Mouse (Mus musculus) layer of hippocampus, postnatal 25 days (tissue): Measurements from ENCODE around the gene Ccdc175. TPM values are rescaled to one million over a fixed set of nuclear protein-coding genes. Genes with fewer than 3 reads are reported as not detected.

Experiments
- DNase-seq, 2 experiments: peaks; one replicate each; pipeline ENCODE4 v3.0.0; 2022; ENCODE audit warnings: mixed read lengths in 2 of 2, low spot score in 1 of 2; ENCODE audit errors: extremely low spot score in 1 of 2
- total RNA-seq, 2 experiments: library from RNA; stranded (reverse); gene quantifications; 2 replicates each; pipeline ENCODE4 v1.2.3; 2021

Ccdc175 gene
- total RNA-seq, 2 experiments from 2014 or later: not detected

DNA sequence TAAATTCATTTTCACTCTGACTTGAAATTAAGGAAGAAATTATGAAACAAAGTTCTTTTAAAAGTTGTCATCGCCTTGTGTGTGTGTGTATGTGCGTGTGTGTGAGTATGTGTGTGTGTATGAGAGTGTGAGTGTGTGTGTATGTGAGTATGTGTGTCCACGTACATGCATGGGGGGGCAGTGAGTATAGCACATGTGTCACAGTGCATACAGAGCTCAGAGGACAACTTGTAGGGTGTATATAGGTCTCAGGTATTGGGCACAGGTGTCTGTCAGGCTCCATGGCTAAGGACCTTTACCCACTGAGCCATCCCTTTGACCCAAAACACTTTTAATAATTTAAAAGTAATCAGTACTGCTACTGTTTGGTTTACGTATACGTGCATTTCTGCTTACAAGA is 80.8 kb downstream of the Ccdc175 start:
- DNase-seq: no peak

DNA sequence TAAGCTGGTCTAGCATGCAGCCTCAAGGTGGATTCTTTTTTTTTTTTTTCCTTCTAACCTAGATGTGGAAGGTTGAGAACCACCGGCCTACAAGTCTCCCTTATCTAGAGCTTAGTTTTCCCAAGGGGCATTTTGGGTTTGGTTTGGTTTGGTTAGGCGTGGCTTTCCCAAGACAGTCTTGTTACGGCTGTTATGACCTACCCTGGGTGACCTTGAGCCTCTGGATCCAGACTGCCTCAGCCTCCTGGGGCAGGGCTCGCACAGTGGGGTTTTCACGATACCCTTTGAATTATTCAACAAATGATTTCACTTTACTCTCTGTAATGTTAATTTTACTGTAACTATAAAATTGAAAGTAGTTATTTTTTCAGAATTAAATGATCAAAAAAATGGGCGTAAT is 82.1 kb downstream of the Ccdc175 start:
- no peak for DNase-seq

DNA sequence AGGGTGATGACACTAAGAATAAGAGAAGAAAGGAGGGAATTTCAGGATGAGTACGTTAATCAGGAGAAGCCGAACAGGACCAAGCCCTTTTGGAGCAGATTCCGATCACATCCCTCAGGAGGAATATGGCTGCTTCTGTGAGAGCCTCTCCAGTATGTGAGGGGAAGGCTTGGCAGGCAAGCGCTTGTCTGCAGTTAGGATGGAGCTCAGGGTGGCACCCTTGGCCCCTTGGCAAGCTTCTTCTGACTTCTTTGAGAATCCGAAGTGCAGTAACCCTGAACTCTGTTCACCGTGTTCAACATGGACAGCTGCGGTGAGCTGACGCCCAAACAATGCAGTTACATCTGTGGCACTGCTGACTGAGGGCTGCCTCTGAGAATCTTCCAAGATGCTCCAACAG is 87.9 kb downstream of the Ccdc175 start:
- DNase-seq: no peak

DNA sequence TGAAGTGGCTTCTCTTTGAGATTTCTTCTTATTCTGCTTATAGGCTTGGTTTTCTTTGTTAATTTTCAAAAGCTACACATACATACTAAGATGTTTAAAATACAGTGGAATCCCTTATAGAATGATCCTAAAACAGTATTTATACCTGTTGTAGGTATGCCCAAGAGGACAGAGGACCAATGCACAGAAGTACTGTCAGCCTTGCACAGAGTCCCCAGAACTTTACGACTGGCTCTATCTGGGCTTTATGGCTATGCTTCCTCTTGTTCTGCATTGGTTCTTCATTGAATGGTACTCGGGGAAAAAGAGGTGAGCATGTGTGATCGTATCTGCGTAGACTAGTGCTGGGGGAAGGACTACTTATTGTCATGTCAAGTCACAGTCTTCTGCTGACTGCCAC is 95.0 kb downstream of the Ccdc175 start:
- no peak for DNase-seq

DNA sequence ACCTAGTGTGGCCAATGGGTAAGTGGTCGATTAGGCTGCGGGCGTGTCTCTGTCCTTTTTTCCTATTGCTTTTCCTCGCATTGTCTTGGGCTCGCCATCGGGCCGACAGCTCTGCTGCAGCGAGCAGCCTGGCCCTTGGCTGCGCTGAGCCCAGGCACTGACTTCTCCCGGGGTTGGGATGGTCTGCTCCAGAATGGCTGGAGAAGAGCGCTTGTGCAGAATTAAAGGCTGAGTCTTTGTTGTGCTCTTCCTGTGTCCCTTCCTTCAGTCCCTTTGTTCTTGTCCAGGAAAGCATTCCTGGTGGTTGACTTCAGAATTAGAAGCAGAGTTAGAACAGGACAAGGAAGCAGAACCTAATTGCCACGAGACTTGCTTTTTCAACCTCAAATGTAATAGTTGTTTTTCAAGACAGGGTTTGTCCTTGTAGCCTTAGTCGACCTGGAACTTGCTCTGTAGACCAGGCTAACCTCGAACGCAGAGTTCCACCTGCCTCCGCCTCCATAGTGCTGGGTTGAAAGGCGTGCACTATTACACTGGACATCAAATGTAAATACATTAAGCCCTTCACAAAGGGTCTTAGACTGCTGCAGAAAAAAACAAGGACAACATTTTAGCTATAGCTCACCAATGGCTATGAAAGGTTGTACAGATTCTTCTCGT is 98.5 kb downstream of the Ccdc175 start:
- no peak for DNase-seq

DNA sequence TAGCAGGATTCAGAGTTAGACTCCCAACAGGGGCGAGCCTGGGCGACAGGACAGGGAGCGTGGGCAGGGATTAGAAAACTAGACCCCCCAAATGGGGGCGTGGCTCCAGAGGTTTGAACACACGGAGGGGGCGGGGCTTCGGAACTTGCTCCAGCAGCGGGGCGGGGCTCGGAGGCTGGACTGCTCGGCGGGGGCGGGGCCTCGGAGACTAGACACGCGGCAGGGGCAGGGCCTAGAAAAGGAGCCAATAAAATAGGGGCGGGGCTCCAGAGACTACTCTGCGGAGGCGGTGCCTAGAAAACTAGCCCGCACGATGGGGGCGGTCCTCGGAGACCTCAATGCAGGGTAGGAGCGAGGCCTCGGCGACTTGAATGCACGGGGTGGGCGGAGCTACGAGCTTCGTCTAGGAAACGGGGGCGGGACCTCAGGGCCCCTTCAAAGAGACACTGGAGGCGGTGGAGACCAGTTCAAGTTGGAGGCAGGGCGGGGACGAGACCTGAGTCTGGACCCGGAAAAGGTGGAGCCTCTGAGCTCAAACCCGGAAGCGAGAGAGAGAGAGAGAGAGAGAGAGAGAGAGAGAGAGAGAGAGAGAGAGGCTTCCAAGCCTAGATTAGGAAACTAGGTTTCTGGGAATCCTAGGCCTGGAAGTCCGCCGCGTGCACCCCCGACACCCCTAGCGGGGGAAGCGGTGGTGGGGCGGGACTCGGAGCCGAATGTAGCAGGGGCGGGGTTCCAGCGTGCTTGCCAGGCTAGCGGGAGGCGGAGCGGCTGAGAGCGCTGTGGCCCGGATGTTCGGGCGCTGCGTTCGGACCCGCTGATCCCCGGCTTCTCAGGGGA is 99.3 kb downstream of the Ccdc175 start, which contains the start of the genes L3hypdh and Jkamp:
TSS of gene L3hypdh (minus strand) at position 111 of the 837 bp plus-strand sequence.
TSS of gene Jkamp (plus strand) at position 261 of the 837 bp plus-strand sequence.
- DNase-seq: peak; percentile 95

DNA sequence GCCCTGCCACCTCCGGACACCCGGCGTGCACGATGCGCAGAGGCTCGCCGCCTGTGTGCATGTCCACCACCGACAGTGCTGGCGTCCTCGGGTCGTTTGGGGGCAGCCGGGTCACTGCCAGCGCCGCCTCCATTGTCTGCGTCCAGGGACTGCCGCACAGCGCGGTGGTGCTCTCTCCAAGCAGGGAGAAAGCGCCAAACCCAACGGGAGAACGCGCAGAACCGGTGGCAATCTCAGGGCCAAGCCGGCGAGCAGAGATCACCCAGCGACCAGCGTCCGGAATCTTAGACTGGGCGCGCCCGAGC is 99.9 kb downstream of the Ccdc175 start:
- peak in 1 of 2 experiments; percentile 36 for DNase-seq

DNA sequence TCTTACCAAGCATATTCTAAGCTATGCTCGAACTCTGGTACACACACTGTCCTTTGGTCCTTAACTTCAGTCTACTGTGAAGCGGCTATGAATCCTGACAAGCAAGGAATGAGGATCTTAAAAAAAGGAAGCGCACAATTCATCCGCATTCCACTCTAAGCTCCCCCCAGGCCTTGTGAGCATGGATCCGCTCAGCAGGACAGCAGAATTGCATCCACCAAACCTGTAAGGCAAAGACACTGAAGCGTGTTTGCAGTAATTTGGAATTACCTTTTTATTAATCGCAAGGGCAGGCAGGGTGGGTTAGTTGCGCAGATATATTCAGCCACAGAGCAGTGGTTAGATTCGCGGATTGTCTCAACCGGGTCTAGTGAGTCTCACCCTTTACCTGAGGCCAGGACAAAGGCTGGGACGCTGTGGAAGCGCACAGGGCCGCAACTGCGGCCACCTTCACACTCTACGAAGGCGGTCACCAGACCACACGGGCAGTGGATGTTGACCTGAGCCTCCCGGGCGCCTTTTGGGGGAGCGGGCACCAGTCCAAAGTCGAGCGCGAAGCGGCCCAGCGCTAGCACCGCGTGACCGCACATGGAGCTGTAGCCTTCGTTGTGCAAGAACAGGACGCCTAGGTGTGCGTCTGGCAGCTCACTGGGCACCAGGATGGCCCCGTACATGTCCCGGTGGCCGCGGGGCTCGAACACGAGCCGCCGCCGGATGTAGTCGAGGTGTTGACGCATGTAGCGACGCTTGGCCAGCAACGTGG is 100.4 kb downstream of the Ccdc175 start:
- peak in 1 of 2 experiments; percentile 20 for DNase-seq

DNA sequence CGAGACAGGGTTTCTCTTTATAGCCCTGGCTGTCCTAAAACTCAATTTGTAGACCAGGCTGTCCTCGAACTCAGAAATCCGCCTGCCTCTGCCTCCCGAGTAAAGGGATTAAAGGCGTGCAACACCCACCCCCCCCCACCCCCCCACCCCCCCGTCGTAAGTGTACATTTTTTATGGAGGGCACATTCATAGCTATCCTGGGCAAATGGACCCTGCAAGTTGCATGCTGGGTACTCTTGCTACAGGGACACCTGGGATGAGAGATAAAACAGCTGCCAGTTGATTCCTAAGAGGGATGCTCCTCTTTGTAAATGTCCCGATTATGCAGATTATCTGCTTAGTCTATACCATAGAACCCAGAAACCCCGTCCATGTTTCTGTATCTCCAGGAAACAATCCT is 101.6 kb downstream of the Ccdc175 start:
- no peak for DNase-seq

DNA sequence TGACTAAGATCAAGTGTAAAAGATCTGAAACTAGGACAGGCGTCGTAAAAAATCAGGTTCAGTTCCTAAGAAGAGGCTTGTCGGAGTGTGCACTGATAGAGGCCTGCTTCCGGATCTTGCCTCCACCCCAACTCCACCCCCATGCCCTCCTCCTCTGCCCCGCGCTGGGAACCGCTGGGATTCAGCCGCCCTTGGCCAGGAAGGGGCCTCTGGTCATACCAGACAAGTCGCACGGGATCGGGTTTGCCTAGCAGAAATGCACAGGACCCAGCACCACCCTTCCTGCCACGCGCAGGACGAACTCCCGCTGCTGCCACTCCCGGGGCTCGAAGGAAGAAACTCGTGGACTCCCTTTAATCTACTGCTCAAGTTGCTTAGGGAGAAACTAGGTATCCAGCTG is 102.5 kb downstream of the Ccdc175 start:
- DNase-seq: no peak

DNA sequence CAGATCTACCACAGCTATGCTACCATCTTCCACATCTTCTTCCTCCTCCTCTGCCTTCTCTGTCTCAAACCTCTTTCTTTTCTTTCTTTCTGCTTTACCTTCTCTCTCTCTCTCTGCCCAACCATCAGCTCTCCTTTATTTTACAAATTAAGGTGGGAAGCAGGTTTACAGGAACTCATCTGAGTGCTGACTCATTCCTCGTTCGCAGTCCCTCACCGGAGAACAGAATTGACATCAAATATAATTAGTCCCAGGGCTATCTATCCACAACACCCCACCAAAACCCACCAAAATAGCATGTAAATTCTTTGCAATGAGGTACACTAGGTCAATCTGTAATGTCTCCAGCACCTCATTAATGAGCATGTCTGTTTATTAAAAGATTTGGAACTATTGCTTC is 102.9 kb downstream of the Ccdc175 start:
- DNase-seq: no peak

DNA sequence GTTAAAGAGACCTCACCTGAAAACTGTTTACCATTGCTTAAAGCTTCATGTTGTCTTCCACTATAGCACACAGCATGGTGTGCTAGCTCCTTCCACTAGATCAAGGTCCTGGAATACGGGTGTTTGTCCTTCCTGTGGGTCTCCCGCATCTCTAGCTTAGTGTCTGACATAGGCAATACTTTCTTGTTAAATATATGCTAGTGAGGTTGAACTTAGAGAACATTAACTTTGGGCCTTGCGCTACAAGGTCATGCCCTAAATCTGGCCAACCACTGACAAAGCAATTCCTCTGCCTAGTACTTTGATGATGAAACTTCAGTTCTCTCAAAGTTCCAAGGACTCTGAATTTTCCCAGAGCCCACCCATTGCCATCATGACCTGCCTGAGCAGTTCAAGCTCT is 106.6 kb downstream of the Ccdc175 start:
- DNase-seq: no peak

DNA sequence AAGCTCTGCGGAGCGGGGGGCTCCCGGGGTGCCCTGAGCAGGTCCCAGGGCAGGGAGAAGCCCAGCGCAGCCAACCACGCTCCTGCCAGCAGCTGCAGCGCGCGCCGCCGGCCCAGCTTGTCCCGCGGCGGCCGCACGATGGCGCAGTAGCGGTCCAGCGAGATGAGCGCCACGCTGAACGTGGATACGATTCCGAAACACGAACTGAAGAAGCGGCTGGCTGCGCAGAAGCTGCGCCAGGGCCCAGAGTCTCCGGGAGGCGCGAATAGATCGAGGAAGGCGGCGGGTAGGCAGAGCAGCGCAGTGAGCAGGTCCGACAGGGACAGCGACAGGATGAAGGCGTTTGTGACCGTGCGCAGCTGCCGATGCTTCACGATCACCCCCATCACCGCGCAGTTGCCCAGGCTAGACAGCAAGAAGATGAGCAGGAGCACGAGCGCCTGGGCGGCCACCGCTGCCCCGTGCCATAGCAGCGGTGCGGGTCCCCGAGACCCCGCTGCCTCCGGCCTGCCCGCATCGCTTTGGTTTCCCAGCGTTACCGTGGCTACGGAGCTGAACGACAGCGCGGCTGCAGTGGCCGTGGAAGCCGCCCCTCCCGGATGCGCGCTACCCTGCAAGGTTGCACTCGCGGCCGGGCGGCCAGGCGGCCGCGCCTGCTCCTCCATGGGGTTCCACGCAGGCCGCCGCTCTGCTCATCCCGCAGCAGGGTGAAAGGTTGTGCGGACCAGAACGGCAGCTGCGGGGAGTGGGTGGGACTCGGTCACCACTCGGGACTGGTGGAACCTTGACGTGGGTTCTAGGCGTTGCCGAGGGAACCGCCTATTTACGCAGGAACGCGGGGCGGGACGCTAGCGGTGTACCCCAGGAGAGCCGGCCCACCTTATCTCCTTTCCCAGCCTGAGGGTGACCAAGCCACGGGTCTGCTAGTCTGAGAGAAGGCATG is 114.2 kb downstream of the Ccdc175 start, which contains the start of gene Gpr135:
TSS of gene Gpr135 (minus strand) at position 799 of the 943 bp plus-strand sequence.
- peak; percentile 84 to 88 for DNase-seq

DNA sequence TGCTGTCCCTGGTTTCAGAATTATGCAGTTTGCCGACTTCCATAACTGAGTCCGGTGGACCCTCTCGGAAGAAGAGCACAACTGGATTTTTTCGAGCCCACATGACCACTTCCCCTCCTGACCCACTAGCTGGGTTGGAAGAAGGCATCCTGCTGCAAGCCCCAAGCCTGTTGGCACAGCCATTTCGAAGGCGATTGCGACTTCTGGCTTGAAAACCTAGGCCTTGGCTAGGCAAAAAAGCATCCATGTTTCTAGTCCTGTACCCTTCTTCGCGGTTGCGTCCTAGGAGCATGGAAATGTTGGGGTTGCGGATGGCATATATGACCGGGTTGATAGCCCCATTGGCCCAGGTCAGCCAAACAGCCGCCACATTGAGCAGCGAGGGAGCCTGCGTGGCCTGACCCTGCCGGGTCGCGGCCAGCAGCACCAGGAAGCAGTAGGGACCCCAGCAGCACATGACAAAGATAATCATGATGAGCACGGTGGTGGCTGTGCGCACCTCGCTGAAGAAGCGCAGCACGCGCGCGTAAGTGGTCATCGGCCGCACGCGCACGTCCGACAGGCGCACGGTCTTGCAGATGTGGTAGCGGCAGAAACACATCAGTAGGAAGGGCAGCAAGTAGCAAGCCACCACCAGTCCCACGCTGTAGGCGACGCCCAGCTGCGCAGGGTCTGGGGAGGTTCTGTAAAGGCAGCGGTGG is 115.1 kb downstream of the Ccdc175 start:
- DNase-seq: no peak

DNA sequence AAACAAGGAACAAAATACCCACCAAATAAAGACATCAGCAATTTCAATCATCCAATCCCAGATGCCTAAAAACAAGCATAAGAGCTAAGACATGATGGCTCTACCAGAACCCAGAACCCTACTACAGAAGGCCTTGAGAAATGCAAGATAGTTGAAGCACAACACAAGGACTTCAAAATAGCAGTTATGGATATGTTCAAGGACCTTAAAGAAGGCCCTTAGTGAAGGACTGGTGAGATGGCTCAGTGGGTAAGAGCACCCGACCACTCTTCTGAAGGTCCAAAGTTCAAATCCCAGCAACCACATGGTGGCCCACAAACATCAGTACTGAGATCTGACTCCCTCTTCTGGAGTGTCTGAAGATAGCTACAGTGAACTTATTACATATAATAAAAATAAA is 127.0 kb downstream of the Ccdc175 start:
- DNase-seq: no peak

DNA sequence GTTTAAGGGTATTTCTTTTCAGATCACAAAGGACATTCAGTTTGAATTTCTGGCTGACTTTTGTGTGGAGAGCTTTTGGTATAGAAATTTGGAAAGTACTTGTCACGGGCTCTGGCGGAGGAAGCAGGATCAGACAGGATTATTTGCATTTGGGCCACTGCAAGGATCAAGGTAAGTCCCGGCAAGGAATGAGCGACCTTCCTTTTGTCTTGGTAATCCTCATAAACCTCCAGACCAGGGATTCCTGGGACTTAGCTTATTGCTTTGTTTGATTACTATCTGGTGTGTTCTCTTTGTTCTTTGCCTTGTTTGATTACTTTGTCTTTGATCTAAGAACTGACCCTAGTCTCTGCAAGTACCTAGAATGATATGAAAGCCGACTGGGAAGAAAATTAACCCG is 131.0 kb downstream of the Ccdc175 start:
- DNase-seq: no peak

DNA sequence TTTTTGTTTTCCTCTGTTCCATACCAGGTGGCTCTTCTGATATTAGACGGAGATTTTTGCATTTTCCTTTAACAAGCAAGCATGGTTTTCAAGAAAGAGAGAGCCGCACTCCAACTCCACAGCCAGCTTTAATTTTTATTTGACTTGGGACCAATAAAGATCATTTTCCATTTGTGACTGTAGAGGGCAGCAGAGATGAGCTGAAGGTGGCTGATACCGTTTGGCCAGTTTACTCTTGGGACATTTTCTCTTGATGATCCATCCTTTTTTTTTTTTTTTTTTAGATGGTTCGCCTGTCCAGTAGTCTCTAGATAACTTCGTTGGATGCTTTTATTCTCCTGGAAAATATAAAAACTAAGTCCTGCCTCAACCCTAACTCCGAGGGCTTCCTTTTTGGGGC is 131.5 kb downstream of the Ccdc175 start:
- no peak for DNase-seq

DNA sequence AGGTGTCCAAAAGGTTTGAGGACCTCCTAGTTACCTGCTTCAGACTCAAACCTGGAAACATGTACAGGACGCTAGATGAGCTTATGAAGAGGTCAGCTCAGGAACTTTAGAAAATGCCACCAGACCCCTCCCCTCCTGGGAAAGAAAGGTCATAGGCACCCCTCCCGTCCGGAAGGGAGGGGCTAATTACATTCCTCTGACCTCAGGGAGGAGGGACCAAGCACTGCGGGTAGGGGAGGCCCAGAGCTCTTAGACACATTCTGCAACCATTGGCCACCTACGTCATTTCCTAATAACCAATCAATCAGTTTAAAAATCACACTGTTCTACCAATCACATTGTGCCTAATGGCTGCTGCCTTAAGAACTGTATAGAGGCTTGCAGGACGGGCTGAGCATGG is 132.3 kb downstream of the Ccdc175 start:
- DNase-seq: no peak
